Mouse (Mus musculus) frontal cortex, postnatal 36 days (tissue): ENCODE data around the gene Cd80.
"Not testable (repeated sequence)": the region's sequence is repeated elsewhere in the genome, so short reads cannot be mapped to it uniquely, and the experiment has no call there.

Experiments used
- DNase-seq, 2 experiments: peaks; one replicate each; pipeline ENCODE4 v3.0.0; 2022; ENCODE audit warnings: low spot score in 2 of 2

Gene Cd80

GRCm38 (mm10) chr16:38472507-38472873 is 17.1 kb downstream of the Cd80 start:
- no peak for DNase-seq

- DNase-seq = no peak
Measured at GRCm38 (mm10) chr16:38473661-38474060, 18.3 kb downstream of the Cd80 start.

GRCm38 (mm10) chr16:38474677-38475286 is 19.4 kb downstream of the Cd80 start:
- DNase-seq = no peak

GRCm38 (mm10) chr16:38475681-38476311 is 20.4 kb downstream of the Cd80 start:
- DNase-seq = no peak

- peak; percentile 28 to 48 for DNase-seq
Measured at GRCm38 (mm10) chr16:38476312-38477240, 21.2 kb downstream of the Cd80 start.

GRCm38 (mm10) chr16:38477241-38477608 is 21.9 kb downstream of the Cd80 start:
- DNase-seq = not testable (repeated sequence)

- DNase-seq = no peak
Measured at GRCm38 (mm10) chr16:38478296-38478695, 22.9 kb downstream of the Cd80 start.

GRCm38 (mm10) chr16:38481327-38481726 is 26.0 kb downstream of the Cd80 start:
- no peak for DNase-seq

GRCm38 (mm10) chr16:38482780-38483562 is 27.6 kb downstream of the Cd80 start:
- DNase-seq = peak in 1 of 2 experiments; percentile 13

- DNase-seq = no peak
Measured at GRCm38 (mm10) chr16:38483582-38484309, 28.4 kb downstream of the Cd80 start.

- no peak for DNase-seq
Measured at GRCm38 (mm10) chr16:38492551-38492950, 37.2 kb downstream of the Cd80 start.

GRCm38 (mm10) chr16:38493890-38494289 is 38.5 kb downstream of the Cd80 start:
- peak in 1 of 2 experiments; percentile 14 for DNase-seq

- no peak for DNase-seq
Measured at GRCm38 (mm10) chr16:38496604-38497140, 41.3 kb downstream of the Cd80 start.

- no peak for DNase-seq
Measured at GRCm38 (mm10) chr16:38502469-38502868, 47.1 kb downstream of the Cd80 start.

- DNase-seq = no peak
Measured at GRCm38 (mm10) chr16:38503528-38503927, 48.2 kb downstream of the Cd80 start.

GRCm38 (mm10) chr16:38506041-38506634 is 50.8 kb downstream of the Cd80 start:
- peak; percentile 56 to 80 for DNase-seq

GRCm38 (mm10) chr16:38510846-38511245 is 55.5 kb downstream of the Cd80 start:
- DNase-seq = no peak

- DNase-seq = no peak
Measured at GRCm38 (mm10) chr16:38519140-38519539, 63.8 kb downstream of the Cd80 start.

GRCm38 (mm10) chr16:38521211-38521987 is 66.0 kb downstream of the Cd80 start:
- no peak for DNase-seq
